Mouse (Mus musculus) thymus, adult 2 months (tissue): ENCODE measurements around the gene Gpc5. TPM values are rescaled to one million over a fixed set of nuclear protein-coding genes. Genes with fewer than 3 reads are reported as not detected.

Source experiments
- DNase-seq: peaks from one replicate; pipeline ENCODE4 v3.0.0; 2021
- H3K27ac ChIP-seq: fragments of 200-500 bp; 2 replicates; pipeline ENCODE4 v1.5.1; 2012; ENCODE audit warnings: low read length, control low read depth; ENCODE audit not compliant: control insufficient read depth, insufficient read depth
- H3K27me3 ChIP-seq: fragments of 200-500 bp; 2 replicates; pipeline ENCODE4 v1.6.1; 2012; ENCODE audit warnings: mild to moderate bottlenecking, low read length, moderate library complexity, mixed read lengths; ENCODE audit not compliant: control insufficient read depth, insufficient read depth
- H3K36me3 ChIP-seq: fragments of 200-500 bp; 2 replicates; pipeline ENCODE4 v1.6.1; 2012; ENCODE audit warnings: mild to moderate bottlenecking, low read length, moderate library complexity; ENCODE audit not compliant: control insufficient read depth, insufficient read depth
- H3K4me1 ChIP-seq: fragments of 200-500 bp; replicated peaks from 2 replicates; pipeline ENCODE4 v1.6.1; 2012; ENCODE audit warnings: low read length; ENCODE audit not compliant: control insufficient read depth, insufficient read depth
- H3K4me3 ChIP-seq: fragments of 200-500 bp; 2 replicates; pipeline ENCODE4 v1.5.1; 2012; ENCODE audit warnings: mild to moderate bottlenecking, low read length, control low read depth, moderate library complexity; ENCODE audit not compliant: control insufficient read depth, insufficient read depth
- CTCF ChIP-seq: fragments of 200-500 bp; IDR thresholded peaks from 2 replicates; pipeline ENCODE4 v1.5.1; 2012; ENCODE audit warnings: mild to moderate bottlenecking, control low read depth, low read length, moderate library complexity, borderline replicate concordance; ENCODE audit not compliant: control insufficient read depth, poor library complexity, insufficient read depth; ENCODE audit errors: extremely low read depth
- POLR2A ChIP-seq: fragments of 200-500 bp; IDR thresholded peaks from 2 replicates; pipeline ENCODE4 v1.6.1; 2012; ENCODE audit warnings: mild to moderate bottlenecking, low read length, control low read depth, moderate library complexity; ENCODE audit not compliant: control insufficient read depth, poor library complexity, insufficient read depth; ENCODE audit errors: extremely low read depth
- WGBS: fragments of 180-500 bp; shearing (Covaris S2); methylation state at CpG from one replicate; pipeline ENCODE4 v1.1.7; 2018; 5-methylcytosine and 5-hydroxymethylcytosine counted together
- polyA plus RNA-seq: library from polyadenylated mRNA; depleted of rRNA; stranded (reverse); fragments of >200 nt; gene quantifications from 2 replicates; pipeline ENCODE4 v1.2.3, GENCODE M21; 2012

The Gpc5 gene
- polyA plus RNA-seq, 1 experiment = 0.18 TPM

GRCm38 (mm10) chr14:115250537-115250936, 158.5 kb downstream of the Gpc5 start:
- no peak overlapping the region for H3K4me3 ChIP-seq
- no peak overlapping the region for H3K27ac ChIP-seq
- TF ChIP-seq CTCF = no peak
- TF ChIP-seq POLR2A = no peak
- H3K27me3 ChIP-seq = no peaks in the 10 kb centered on the region
- H3K4me1 ChIP-seq = peaks cover 8% of the 10 kb centered on the region
- no peak for DNase-seq
- 3% methylated on average over 6 of the region's 6 CpGs for WGBS
- H3K36me3 ChIP-seq = no peaks in the 10 kb centered on the region

DNA sequence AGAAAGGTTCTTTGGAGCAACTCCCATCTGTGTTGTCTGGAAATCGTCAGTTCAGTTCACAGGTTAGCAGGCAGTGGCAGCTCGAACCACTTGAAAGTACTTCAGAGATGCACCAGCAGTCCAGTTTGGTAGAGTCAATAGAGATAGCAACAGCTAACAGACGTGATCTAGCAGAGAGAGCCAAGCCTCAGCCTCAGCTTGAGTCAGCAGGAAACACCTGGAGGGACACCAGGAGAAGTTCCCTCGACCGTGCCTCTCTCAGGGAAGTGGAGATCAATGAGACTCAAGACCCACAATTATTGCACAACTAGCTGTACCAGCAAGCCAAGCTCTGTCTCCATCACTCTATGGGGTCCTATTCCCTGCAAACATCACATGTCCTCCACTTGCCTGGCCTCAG, 159.8 kb downstream of the Gpc5 start:
- no peak for DNase-seq
- Histone ChIP-seq H3K27me3 (no peaks in the 10 kb centered on the region), H3K36me3 (no peaks in the 10 kb centered on the region), H3K27ac (no peak overlapping the region), H3K4me3 (no peak overlapping the region), H3K4me1 (peaks cover 8% of the 10 kb centered on the region)
- WGBS = 1% methylated on average over 5 of the region's 5 CpGs
- TF ChIP-seq POLR2A (no peak), CTCF (no peak)

GRCm38 (mm10) chr14:115253155-115253554, 161.1 kb downstream of the Gpc5 start:
- Histone ChIP-seq H3K27me3 (no peaks in the 10 kb centered on the region), H3K36me3 (no peaks in the 10 kb centered on the region), H3K4me3 (no peak overlapping the region), H3K27ac (no peak overlapping the region), H3K4me1 (peaks cover 8% of the 10 kb centered on the region)
- WGBS = 67% methylated on average over 3 of the region's 3 CpGs
- TF ChIP-seq CTCF (no peak), POLR2A (no peak)
- no peak for DNase-seq

DNA sequence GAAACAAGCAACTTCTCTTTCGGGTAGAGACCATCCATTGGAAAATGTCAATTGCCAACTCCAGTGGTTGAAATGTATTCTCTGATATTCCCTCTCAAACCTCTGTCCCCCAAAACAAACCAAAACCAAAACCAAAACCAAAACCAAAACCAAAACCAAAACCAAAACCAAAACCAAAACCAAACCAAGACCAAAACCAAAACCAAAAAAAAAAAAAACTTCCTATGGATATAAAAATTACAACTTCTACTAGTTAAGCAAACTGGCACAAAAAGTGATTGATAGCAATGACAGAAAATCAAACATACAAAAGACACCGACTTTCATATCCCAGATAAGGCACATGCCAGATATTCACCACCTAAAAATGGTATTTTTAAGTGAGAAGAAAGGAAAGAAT, 161.7 kb downstream of the Gpc5 start:
- WGBS = 89% methylated on average over 2 of the region's 2 CpGs
- Histone ChIP-seq H3K27me3 (no peaks in the 10 kb centered on the region), H3K4me3 (no peak overlapping the region), H3K36me3 (no peaks in the 10 kb centered on the region), H3K4me1 (peaks cover 8% of the 10 kb centered on the region), H3K27ac (no peak overlapping the region)
- no peak for TF ChIP-seq CTCF
- no peak for DNase-seq

DNA sequence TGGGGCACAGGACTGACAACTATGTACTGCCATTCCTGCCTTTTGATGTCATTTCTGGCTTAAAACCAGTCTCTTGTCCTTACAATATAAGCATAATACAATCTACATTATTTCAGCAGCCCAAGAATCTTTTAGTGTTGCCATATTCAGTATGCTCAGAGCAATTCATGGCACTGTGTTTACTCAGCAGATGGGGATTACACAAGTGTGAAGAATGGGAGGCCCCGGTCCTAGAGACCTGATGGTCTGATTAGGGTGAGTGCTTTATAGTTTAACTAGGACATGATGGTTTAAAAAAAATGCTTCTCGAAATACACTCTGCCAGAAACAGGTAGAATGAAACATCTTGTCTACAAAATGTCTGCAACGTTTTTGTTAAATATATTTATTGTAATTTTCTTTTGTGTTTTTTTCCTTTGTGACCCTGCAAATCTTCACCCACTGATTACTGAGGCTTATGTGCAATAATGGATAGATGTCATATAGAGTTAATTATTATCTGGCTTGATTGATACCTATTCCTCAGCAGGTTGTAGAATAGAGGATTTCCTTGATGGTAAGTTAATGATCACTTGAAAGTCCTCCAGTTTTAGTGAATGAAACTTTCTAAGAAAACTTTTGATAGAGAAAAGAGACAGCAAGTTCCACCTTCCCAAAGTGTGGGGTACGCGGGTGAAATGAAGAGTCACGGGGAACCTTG, 177.8 kb downstream of the Gpc5 start:
- Histone ChIP-seq H3K36me3 (no peaks in the 10 kb centered on the region), H3K27me3 (no peaks in the 10 kb centered on the region), H3K27ac (no peak overlapping the region), H3K4me1 (no peaks in the 10 kb centered on the region), H3K4me3 (no peak overlapping the region)
- TF ChIP-seq POLR2A (no peak), CTCF (no peak)
- no peak for DNase-seq
- WGBS = 94% methylated on average over 6 of the region's 6 CpGs

- H3K4me1 ChIP-seq = no peaks in the 10 kb centered on the region
- H3K36me3 ChIP-seq = no peaks in the 10 kb centered on the region
- no peaks in the 10 kb centered on the region for H3K27me3 ChIP-seq
- 95% methylated on average over 6 of the region's 6 CpGs for WGBS
- H3K4me3 ChIP-seq = no peak overlapping the region
- DNase-seq = no peak
- TF ChIP-seq POLR2A (no peak), CTCF (no peak)
- no peak overlapping the region for H3K27ac ChIP-seq
Observed at GRCm38 (mm10) chr14:115270445-115270844, 178.4 kb downstream of the Gpc5 start.

DNA sequence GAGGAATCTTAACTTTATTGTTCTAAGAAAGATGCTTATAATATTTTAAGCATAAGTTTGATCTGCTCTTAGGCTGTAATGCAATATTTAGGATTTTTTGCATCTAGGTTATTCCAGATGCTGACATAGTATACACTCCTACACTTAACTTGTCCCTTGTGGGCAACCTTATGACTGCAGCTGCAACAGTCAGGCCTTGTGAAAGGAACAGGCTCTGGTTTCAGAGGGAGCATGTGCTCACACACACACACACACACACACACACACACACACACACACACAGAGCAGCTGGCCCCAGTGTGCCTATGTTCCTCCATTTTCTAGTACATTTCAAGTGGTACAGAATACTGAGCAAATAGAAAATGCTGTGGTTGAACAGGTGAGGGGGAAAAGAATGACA, 190.8 kb downstream of the Gpc5 start:
- Histone ChIP-seq H3K27ac (no peak overlapping the region), H3K4me1 (no peaks in the 10 kb centered on the region), H3K27me3 (no peaks in the 10 kb centered on the region), H3K36me3 (no peaks in the 10 kb centered on the region), H3K4me3 (no peak overlapping the region)
- no peak for DNase-seq
- TF ChIP-seq POLR2A (no peak), CTCF (no peak)

GRCm38 (mm10) chr14:115324247-115324646, 232.2 kb downstream of the Gpc5 start:
- Histone ChIP-seq H3K4me1 (no peaks in the 10 kb centered on the region), H3K27me3 (no peaks in the 10 kb centered on the region), H3K36me3 (no peaks in the 10 kb centered on the region), H3K4me3 (no peak overlapping the region), H3K27ac (no peak overlapping the region)
- no peak for DNase-seq
- WGBS = 47% methylated on average over 2 of the region's 2 CpGs
- TF ChIP-seq CTCF (no peak), POLR2A (no peak)
